Mouse (Mus musculus): ENCODE measurements around the gene Gm20661. TPM values are rescaled to one million over a fixed set of nuclear protein-coding genes. Genes with fewer than 3 reads are reported as not detected.
A peak's percentile ranks its signal among the peaks of the same experiment; 100 is the strongest.
"Not testable (repeated sequence)": the region's sequence is repeated elsewhere in the genome, so short reads cannot be mapped to it uniquely, and the experiment has no call there.

Gm20661 gene
- total RNA-seq, 2 experiments from 2014 or later, result not detected

GRCm38 (mm10) chr9:107995513-107995912 lies 12.7 kb downstream of the Gm20661 start:
- ATAC-seq (replicated peaks; ENCODE audit: poor library complexity), result no peak

GRCm38 (mm10) chr9:107996049-107996448 lies 13.2 kb downstream of the Gm20661 start, which contains the start of gene Gm20662:
Gm20662 (plus strand) TSS chr9:107996349.
- ATAC-seq (replicated peaks; ENCODE audit: poor library complexity), result no peak

- ATAC-seq (replicated peaks; ENCODE audit: poor library complexity), result peak; percentile 99
These were observed 19.3 kb downstream of the Gm20661 start, which contains the start of gene Ip6k1 for GRCm38 (mm10) chr9:108001922-108002770. Ip6k1 (plus strand) TSS chr9:108002501.

GRCm38 (mm10) chr9:108002778-108003530 lies 20.1 kb downstream of the Gm20661 start:
- 0 out of 2 replicates have a peak, but pooled peaks have one; percentile 5 for ATAC-seq (replicated peaks; ENCODE audit: poor library complexity)

GRCm38 (mm10) chr9:108003531-108003890 lies 20.7 kb downstream of the Gm20661 start:
- ATAC-seq (replicated peaks; ENCODE audit: poor library complexity), result no peak

- ATAC-seq (replicated peaks; ENCODE audit: poor library complexity), result no peak
These were observed 25.2 kb downstream of the Gm20661 start for GRCm38 (mm10) chr9:108008041-108008440.

GRCm38 (mm10) chr9:108010385-108010784 lies 27.5 kb downstream of the Gm20661 start:
- peak; percentile 39; the same call in 1 of the 2 replicates for ATAC-seq (replicated peaks; ENCODE audit: poor library complexity)

- ATAC-seq (replicated peaks; ENCODE audit: poor library complexity), result not testable (repeated sequence)
These were observed 30.7 kb downstream of the Gm20661 start for GRCm38 (mm10) chr9:108013577-108013976.

GRCm38 (mm10) chr9:108017127-108017526 lies 34.3 kb downstream of the Gm20661 start:
- ATAC-seq (replicated peaks; ENCODE audit: poor library complexity), result no peak

- ATAC-seq (replicated peaks; ENCODE audit: poor library complexity), result no peak
These were observed 37.9 kb downstream of the Gm20661 start for GRCm38 (mm10) chr9:108020741-108021140.

- ATAC-seq (replicated peaks; ENCODE audit: poor library complexity), result no peak
These were observed 40.4 kb downstream of the Gm20661 start for GRCm38 (mm10) chr9:108023216-108023615.

- no peak for ATAC-seq (replicated peaks; ENCODE audit: poor library complexity)
These were observed 43.7 kb downstream of the Gm20661 start for GRCm38 (mm10) chr9:108026584-108026983.

GRCm38 (mm10) chr9:108027867-108028266 lies 45.0 kb downstream of the Gm20661 start:
- no peak for ATAC-seq (replicated peaks; ENCODE audit: poor library complexity)

GRCm38 (mm10) chr9:108032126-108032525 lies 49.3 kb downstream of the Gm20661 start:
- ATAC-seq (replicated peaks; ENCODE audit: poor library complexity), result no peak

- peak; percentile 60 for ATAC-seq (replicated peaks; ENCODE audit: poor library complexity)
These were observed 52.7 kb downstream of the Gm20661 start for GRCm38 (mm10) chr9:108035331-108036156.

Other genes with a start within 250 kb of the Gm20661 start
- 110 and 146 TPM in 2 replicates for gene Rbm5, start 212.1 kb upstream of the Gm20661 start, total RNA-seq (2015)
- 142 and 235 TPM in 2 replicates for gene Rbm5, start 212.1 kb upstream of the Gm20661 start, total RNA-seq (2017)
- gene Rbm6, start 109.8 kb upstream of the Gm20661 start, total RNA-seq (2015), result 74.5 and 80.7 TPM in 2 replicates
- gene Rbm6, start 109.8 kb upstream of the Gm20661 start, total RNA-seq (2017), result 131 and 179 TPM in 2 replicates
- gene Mon1a, start 94.9 kb upstream of the Gm20661 start, total RNA-seq (2015), result 5.3 and 5.9 TPM in 2 replicates
- gene Mon1a, start 94.9 kb upstream of the Gm20661 start, total RNA-seq (2017), result 16.6 and 18.4 TPM in 2 replicates
- gene Mst1r, start 76.2 kb upstream of the Gm20661 start, total RNA-seq (2015), result 0.22 TPM in 1 of 2 replicates, not detected in the other
- gene Mst1r, start 76.2 kb upstream of the Gm20661 start, total RNA-seq (2017), result 0.07 TPM in 1 of 2 replicates, not detected in the other
- 0.05 TPM in 1 of 2 replicates, not detected in the other for gene Actl11, start 54.6 kb upstream of the Gm20661 start, total RNA-seq (2015)
- gene Actl11, start 54.6 kb upstream of the Gm20661 start, total RNA-seq (2017), result not detected in 2 replicates
- not detected in 2 replicates for gene Camkv, start 47.4 kb upstream of the Gm20661 start, total RNA-seq (2015)
- 0.20 TPM in 1 of 2 replicates, not detected in the other for gene Camkv, start 47.4 kb upstream of the Gm20661 start, total RNA-seq (2017)
- gene Traip, start 32.9 kb upstream of the Gm20661 start, total RNA-seq (2015), result 10.1 and 11.3 TPM in 2 replicates
- 22.7 and 32.7 TPM in 2 replicates for gene Traip, start 32.9 kb upstream of the Gm20661 start, total RNA-seq (2017)
- 29.6 and 34.4 TPM in 2 replicates for gene Uba7, start 7.6 kb upstream of the Gm20661 start, total RNA-seq (2015)
- 30.1 and 34.7 TPM in 2 replicates for gene Uba7, start 7.6 kb upstream of the Gm20661 start, total RNA-seq (2017)
- gene Inka1, start 2.8 kb downstream of the Gm20661 start, total RNA-seq (2015), result 13.7 and 23.2 TPM in 2 replicates
- gene Inka1, start 2.8 kb downstream of the Gm20661 start, total RNA-seq (2017), result 18.2 and 22.6 TPM in 2 replicates
- 0.35 and 0.61 TPM in 2 replicates for gene Cdhr4, start 9.4 kb downstream of the Gm20661 start, total RNA-seq (2015)
- not detected in 2 replicates for gene Cdhr4, start 9.4 kb downstream of the Gm20661 start, total RNA-seq (2017)
- not detected in 2 replicates for gene Gm20662, start 13.3 kb downstream of the Gm20661 start, total RNA-seq (2015)
- 1.9 TPM in 1 of 2 replicates, not detected in the other for gene Gm20662, start 13.3 kb downstream of the Gm20661 start, total RNA-seq (2017)
- gene Ip6k1, start 19.4 kb downstream of the Gm20661 start, total RNA-seq (2015), result 12.5 and 19.1 TPM in 2 replicates
- gene Ip6k1, start 19.4 kb downstream of the Gm20661 start, total RNA-seq (2017), result 22.8 and 35.4 TPM in 2 replicates
- 7.4 and 11.7 TPM in 2 replicates for gene Gmppb, start 66.2 kb downstream of the Gm20661 start, total RNA-seq (2015)
- gene Gmppb, start 66.2 kb downstream of the Gm20661 start, total RNA-seq (2017), result 42.7 and 43.7 TPM in 2 replicates
- 1.3 TPM in 2 replicates for gene Amigo3, start 70.1 kb downstream of the Gm20661 start, total RNA-seq (2015)
- 2.0 and 2.6 TPM in 2 replicates for gene Amigo3, start 70.1 kb downstream of the Gm20661 start, total RNA-seq (2017)
- 0.46 and 3.1 TPM in 2 replicates for gene Mst1, start 97.4 kb downstream of the Gm20661 start, total RNA-seq (2015)
- 0.37 and 0.74 TPM in 2 replicates for gene Mst1, start 97.4 kb downstream of the Gm20661 start, total RNA-seq (2017)
- 34.5 and 35.8 TPM in 2 replicates for gene Rnf123, start 100.3 kb downstream of the Gm20661 start, total RNA-seq (2015)
- 18.8 and 34.8 TPM in 2 replicates for gene Rnf123, start 100.3 kb downstream of the Gm20661 start, total RNA-seq (2017)
- 45.9 and 64.3 TPM in 2 replicates for gene Apeh, start 111.5 kb downstream of the Gm20661 start, total RNA-seq (2015)
- 71.0 and 110 TPM in 2 replicates for gene Apeh, start 111.5 kb downstream of the Gm20661 start, total RNA-seq (2017)
- 4.7 and 5.5 TPM in 2 replicates for gene Bsn, start 207.3 kb downstream of the Gm20661 start, total RNA-seq (2015)
- gene Bsn, start 207.3 kb downstream of the Gm20661 start, total RNA-seq (2017), result 3.2 and 4.0 TPM in 2 replicates

Measured in megakaryocyte progenitor cell, adult 5-6 weeks (primary cell).